Mouse (Mus musculus) C2C12 (cell line): ENCODE results near the gene Ssb. TPM values are rescaled to one million over a fixed set of nuclear protein-coding genes. Genes with fewer than 3 reads are reported as not detected.
A peak's percentile ranks its signal among the peaks of the same experiment; 100 is the strongest.
"Not testable (repeated sequence)": the region's sequence is repeated elsewhere in the genome, so short reads cannot be mapped to it uniquely, and the experiment has no call there.

Experiments
- H3K27me3 ChIP-seq: one replicate; pipeline ENCODE4 v1.6.1; 2011; ENCODE audit not compliant: control insufficient read depth, insufficient read depth, insufficient read length
- H3K36me3 ChIP-seq: one replicate; pipeline ENCODE4 v1.6.1; 2011; ENCODE audit not compliant: control insufficient read depth, insufficient read depth
- H3K4me3 ChIP-seq: one replicate; pipeline ENCODE4 v1.5.1; 2011; ENCODE audit warnings: mild to moderate bottlenecking, control low read depth; ENCODE audit not compliant: poor library complexity, insufficient read depth, severe bottlenecking
- H3K79me2 ChIP-seq: one replicate; pipeline ENCODE4 v1.6.1; 2011; ENCODE audit not compliant: control insufficient read depth, insufficient read depth
- H3K79me3 ChIP-seq: one replicate; pipeline ENCODE4 v1.6.1; 2011; ENCODE audit warnings: low read depth, control low read depth
- H3ac ChIP-seq: one replicate; pipeline ENCODE3; 2011; ENCODE audit warnings: low read depth; ENCODE audit not compliant: control insufficient read depth, insufficient read length
- CEBPB ChIP-seq: IDR thresholded peaks from one replicate; pipeline ENCODE4 v1.6.1; 2011; ENCODE audit warnings: low read depth, mild to moderate bottlenecking, control low read depth, moderate library complexity
- CTCF ChIP-seq: IDR thresholded peaks from one replicate; pipeline ENCODE4 v1.5.1; 2011; ENCODE audit not compliant: control insufficient read depth, insufficient read depth, insufficient read length
- FOSL1 ChIP-seq: IDR thresholded peaks from one replicate; pipeline ENCODE4 v1.8.0; 2011; ENCODE audit warnings: mild to moderate bottlenecking, low read length; ENCODE audit not compliant: poor library complexity, insufficient read depth, severe bottlenecking
- MAX ChIP-seq: IDR thresholded peaks from one replicate; pipeline ENCODE4 v1.6.1; 2011; ENCODE audit warnings: mild to moderate bottlenecking, control low read depth
- MYOD1 ChIP-seq: IDR thresholded peaks from one replicate; pipeline ENCODE4 v1.6.1; 2011; ENCODE audit warnings: low read depth; ENCODE audit not compliant: control insufficient read depth, insufficient read length
- MYOG ChIP-seq: IDR thresholded peaks from one replicate; pipeline ENCODE4 v1.6.1; 2011; ENCODE audit not compliant: control insufficient read depth, insufficient read length; ENCODE audit errors: extremely low read depth
- USF1 ChIP-seq: IDR thresholded peaks from one replicate; pipeline ENCODE4 v1.6.1; 2011; ENCODE audit warnings: low read depth, mild to moderate bottlenecking, control low read depth, moderate library complexity
- polyA plus RNA-seq: library from polyadenylated mRNA; unstranded; fragments of >200 nt; fragmentation: generic; extraction: Trizol; gene quantifications from one replicate; pipeline ENCODE4 v1.2.1, GENCODE M21; 2012; ENCODE audit warnings: missing spikeins

Gene Ssb
- polyA plus RNA-seq, 1 experiment: 44.7 TPM

- Histone ChIP-seq H3ac (peak overlapping the region; percentile 51), H3K27me3 (no peaks in the 10 kb centered on the region), H3K36me3 (peaks cover 18% of the 10 kb centered on the region), H3K79me3 (peaks cover 52% of the 10 kb centered on the region), H3K79me2 (peaks cover 57% of the 10 kb centered on the region), H3K4me3 (peak overlapping the region; percentile 87)
- TF ChIP-seq CEBPB (peak; percentile 59), MAX (no peak)
These were observed 36.5 kb downstream of the Ssb start for GRCm38 (mm10) chr2:69897618-69898575.

- TF ChIP-seq MAX: no peak
- TF ChIP-seq USF1: no peak
- H3K36me3 ChIP-seq: peaks cover 18% of the 10 kb centered on the region
- no peaks in the 10 kb centered on the region for H3K27me3 ChIP-seq
- H3K79me3 ChIP-seq: peaks cover 84% of the 10 kb centered on the region
- H3K79me2 ChIP-seq: peaks cover 91% of the 10 kb centered on the region
- H3ac ChIP-seq: no peak overlapping the region
- no peak overlapping the region for H3K4me3 ChIP-seq
These were observed 42.2 kb downstream of the Ssb start for GRCm38 (mm10) chr2:69903541-69903940.

- H3K36me3 ChIP-seq, H3K4me3 ChIP-seq, H3K27me3 ChIP-seq, H3ac ChIP-seq: not testable (repeated sequence)
- Histone ChIP-seq H3K79me2 (peaks cover 91% of the 10 kb centered on the region), H3K79me3 (peaks cover 71% of the 10 kb centered on the region)
These were observed 46.0 kb downstream of the Ssb start for GRCm38 (mm10) chr2:69907394-69907793.

GRCm38 (mm10) chr2:69912801-69913200 is 51.4 kb downstream of the Ssb start:
- Histone ChIP-seq H3K36me3 (peaks cover 10% of the 10 kb centered on the region), H3K79me2 (peaks cover 62% of the 10 kb centered on the region), H3K27me3 (no peaks in the 10 kb centered on the region), H3K79me3 (peaks cover 38% of the 10 kb centered on the region), H3ac (no peak overlapping the region), H3K4me3 (no peak overlapping the region)
- no peak for TF ChIP-seq USF1
- no peak for TF ChIP-seq CEBPB
- TF ChIP-seq MYOD1: no peak
- TF ChIP-seq MYOG: no peak
- TF ChIP-seq MAX: no peak
- TF ChIP-seq CTCF: no peak
- no peak for TF ChIP-seq FOSL1

- no peak overlapping the region for H3ac ChIP-seq
- peaks cover 24% of the 10 kb centered on the region for H3K36me3 ChIP-seq
- TF ChIP-seq FOSL1 (no peak), MYOG (no peak), USF1 (no peak), CTCF (no peak), MAX (no peak), MYOD1 (no peak), CEBPB (no peak)
- no peak overlapping the region for H3K4me3 ChIP-seq
- H3K27me3 ChIP-seq: no peaks in the 10 kb centered on the region
- H3K79me2 ChIP-seq: peaks cover 20% of the 10 kb centered on the region
- peaks cover 8% of the 10 kb centered on the region for H3K79me3 ChIP-seq
These were observed 55.9 kb downstream of the Ssb start for GRCm38 (mm10) chr2:69917301-69917700.

Other genes with a start within 250 kb of the Ssb start
- gene Bbs5, start 214.4 kb upstream of the Ssb start, polyA plus RNA-seq: 3.1 TPM
- 0.88 TPM for gene Klhl41, start 191.4 kb upstream of the Ssb start, polyA plus RNA-seq
- 4.7 TPM for gene Fastkd1, start 148.0 kb upstream of the Ssb start, polyA plus RNA-seq
- gene Ppig, start 139.0 kb upstream of the Ssb start, polyA plus RNA-seq: 6.5 TPM
- gene Ccdc173, start 72.0 kb upstream of the Ssb start, polyA plus RNA-seq: 0.26 TPM
- gene Phospho2, start 71.9 kb upstream of the Ssb start, polyA plus RNA-seq: 9.0 TPM
- gene Klhl23, start 39.6 kb upstream of the Ssb start, polyA plus RNA-seq: 1.0 TPM
- 9.0 TPM for gene Mettl5, start 24.1 kb downstream of the Ssb start, polyA plus RNA-seq
- 6.3 TPM for gene Ubr3, start 35.7 kb downstream of the Ssb start, polyA plus RNA-seq
- gene Myo3b, start 177.6 kb downstream of the Ssb start, polyA plus RNA-seq: 0.11 TPM